Mouse (Mus musculus) G1E (cell line): ENCODE measurements around the gene Ddx18.

Source experiments
- CTCF ChIP-seq: IDR thresholded peaks from 2 replicates; pipeline ENCODE4 v1.5.1; 2012; ENCODE audit warnings: low read depth, low read length, inconsistent platforms, mixed read lengths
- GATA1 ChIP-seq: IDR thresholded peaks from 2 replicates; pipeline ENCODE4 v1.6.1; 2012; ENCODE audit warnings: borderline replicate concordance, low read length, inconsistent platforms, mixed read lengths
- TAL1 ChIP-seq: conservative IDR thresholded peaks from 2 replicates; pipeline ENCODE4 v1.6.1; 2012; ENCODE audit warnings: low read depth, low read length, inconsistent platforms, mixed read lengths

DNA sequence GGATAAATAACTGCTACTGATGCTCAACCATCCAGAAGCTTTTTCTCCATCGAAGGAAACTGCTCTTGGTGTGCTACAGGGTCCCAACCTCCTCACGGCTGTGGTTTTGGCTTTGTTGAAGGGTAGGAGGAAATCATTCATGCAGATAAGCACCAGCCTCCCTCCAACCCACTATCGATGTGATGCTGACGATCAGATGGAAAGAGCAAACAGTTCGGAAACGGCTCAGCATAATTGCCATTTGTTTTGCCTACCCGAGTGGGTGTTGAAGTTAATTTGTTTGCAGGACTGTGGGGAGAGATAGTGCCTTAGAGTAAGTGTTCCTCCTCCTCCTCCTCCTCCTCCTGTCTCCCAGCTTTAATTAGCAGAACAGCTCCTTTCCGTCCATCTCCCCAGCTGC lies 27.4 kb downstream of the Ddx18 start:
- no peak for TF ChIP-seq CTCF
- no peak for TF ChIP-seq TAL1
- no peak for TF ChIP-seq GATA1
